Mouse (Mus musculus): Measurements from ENCODE around the gene Cxcl17.
"Not testable (repeated sequence)": the region's sequence is repeated elsewhere in the genome, so short reads cannot be mapped to it uniquely, and the experiment has no call there.

Gene Cxcl17

GRCm38 (mm10) chr7:25412833-25413441, at the start of gene Cxcl17:
TSS of gene Cxcl17 (minus strand) at chr7:25412886.
- DNase-seq, result no peak

- DNase-seq, result not testable (repeated sequence)
Measured at GRCm38 (mm10) chr7:25462033-25462337, 49.3 kb upstream of the Cxcl17 start.

GRCm38 (mm10) chr7:25461336-25462032, 48.8 kb upstream of the Cxcl17 start:
- peak; percentile 73 for DNase-seq

GRCm38 (mm10) chr7:25452103-25452502, 39.4 kb upstream of the Cxcl17 start:
- DNase-seq, result no peak

GRCm38 (mm10) chr7:25449913-25450890, 37.5 kb upstream of the Cxcl17 start:
- no peak for DNase-seq

DNA sequence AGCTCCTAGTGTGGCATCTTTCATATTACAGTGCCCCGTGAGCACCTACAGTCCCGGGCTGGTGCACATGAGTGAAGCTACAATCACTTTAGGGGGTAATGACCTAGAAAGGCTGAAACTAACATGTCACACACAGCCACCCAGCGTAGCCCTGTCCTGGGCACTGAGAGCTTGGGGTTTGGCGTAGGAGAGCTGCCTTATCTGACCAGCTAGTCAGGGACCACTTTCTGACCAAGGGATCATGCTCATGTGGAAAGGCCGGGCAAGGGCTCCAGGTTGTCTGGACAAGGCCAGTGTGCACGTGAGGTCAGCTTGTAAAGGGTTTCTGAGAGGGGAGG, 28.1 kb upstream of the Cxcl17 start:
- no peak for DNase-seq

DNA sequence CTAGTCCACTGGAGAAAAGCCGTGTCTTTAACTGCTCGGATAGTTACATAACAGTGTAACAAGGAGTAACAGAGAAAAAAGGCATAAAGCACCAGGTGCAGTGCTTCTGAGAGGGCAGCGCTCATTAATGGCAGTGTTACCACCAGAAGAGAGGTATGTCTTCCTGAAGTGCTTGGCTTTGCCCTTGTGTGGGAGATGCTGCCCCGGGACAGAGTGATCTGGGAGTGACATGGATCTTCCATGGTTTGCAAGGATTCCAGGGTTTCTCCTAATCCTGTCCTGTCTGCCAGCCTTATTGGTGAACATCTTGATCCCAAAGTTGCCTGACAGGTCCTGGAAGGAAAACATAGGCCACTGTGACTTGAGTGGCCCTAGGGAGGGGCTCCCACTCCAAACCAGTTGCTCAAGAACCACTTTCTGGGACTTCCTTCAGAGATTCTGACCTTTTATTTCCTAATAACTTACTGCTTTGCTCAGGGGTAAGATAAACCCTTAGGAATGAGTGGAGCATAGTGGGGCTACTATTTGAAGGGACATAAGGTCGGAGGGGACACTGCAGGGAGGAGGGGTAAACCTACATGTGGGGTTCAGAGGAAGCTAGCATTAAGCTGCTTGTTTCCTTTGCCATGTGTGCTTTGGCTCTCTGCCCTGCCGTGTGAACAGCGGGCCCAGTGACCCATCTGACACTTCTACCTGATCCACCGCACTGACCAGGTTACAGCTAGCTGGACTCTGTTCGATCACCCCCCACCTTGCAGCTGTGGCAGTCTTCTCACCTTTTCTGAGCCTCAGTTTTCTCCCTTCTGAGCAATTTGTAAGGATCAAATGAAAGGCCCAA, 27.5 kb upstream of the Cxcl17 start:
- DNase-seq, result no peak

GRCm38 (mm10) chr7:25439124-25439822, 26.6 kb upstream of the Cxcl17 start:
- DNase-seq, result no peak

- DNase-seq, result no peak
Measured at GRCm38 (mm10) chr7:25436704-25437103, 24.0 kb upstream of the Cxcl17 start.

DNA sequence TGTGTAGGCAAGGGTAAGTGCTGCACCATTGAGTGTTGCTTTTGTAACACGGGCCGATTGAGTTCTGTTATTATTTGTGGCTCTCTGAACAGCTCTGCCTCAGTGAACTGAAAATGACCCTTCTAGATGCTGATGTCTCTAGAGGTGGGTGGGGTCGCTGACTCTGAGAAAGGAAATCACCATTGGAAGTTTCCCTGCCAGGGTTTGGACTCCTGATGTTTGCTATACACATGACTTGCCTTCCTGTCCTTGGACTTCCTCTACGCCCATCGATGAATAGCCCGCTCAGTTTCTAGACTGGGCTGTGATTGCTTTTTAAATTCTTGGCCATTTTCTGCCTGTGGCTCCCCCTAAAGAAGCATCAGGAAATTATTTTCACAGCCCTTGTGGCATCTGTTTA, 23.5 kb upstream of the Cxcl17 start:
- DNase-seq, result no peak

GRCm38 (mm10) chr7:25435546-25435851, 22.8 kb upstream of the Cxcl17 start:
- DNase-seq, result no peak

DNA sequence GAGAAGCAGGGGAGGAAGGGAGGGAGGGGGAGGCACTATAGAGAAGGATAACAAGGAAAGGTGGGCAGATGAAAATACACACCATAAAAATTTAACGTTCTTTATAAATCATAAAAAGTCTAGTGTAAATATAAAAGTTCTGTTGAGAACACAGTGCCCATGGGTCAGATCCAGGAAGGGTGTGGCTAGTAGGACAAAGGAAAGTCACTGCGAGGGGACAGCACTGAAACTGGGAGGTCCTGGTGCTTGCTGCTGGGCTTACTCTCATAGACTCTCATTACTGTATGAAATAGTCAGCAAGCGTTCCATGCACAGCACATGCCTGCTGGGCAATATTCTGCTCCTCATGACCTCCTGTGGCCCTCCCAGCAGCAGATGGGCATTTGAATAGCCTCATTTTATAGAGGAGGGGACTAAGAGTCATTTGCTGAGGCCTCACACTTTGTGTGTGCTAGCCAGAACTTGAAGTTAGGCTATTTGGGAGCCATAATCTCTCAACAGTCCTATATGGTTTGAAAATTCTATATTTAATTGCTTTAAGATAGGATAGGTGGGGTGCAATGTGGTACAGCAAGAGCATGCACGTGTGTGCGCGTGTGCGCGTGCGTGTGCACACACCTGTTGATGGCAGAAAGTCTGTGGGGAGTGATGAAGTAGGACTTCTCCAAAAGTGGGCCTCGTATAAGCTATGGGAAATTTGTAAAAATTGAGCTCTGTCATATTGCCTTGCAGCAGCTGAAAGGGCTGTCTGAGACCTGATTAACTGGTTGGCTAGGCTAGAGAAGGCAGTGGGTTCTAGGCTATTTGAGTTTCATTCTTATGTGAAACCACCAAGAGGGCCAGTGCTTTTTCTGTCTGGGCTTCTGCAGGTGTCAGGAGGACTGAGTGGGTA, 22.2 kb upstream of the Cxcl17 start:
- no peak for DNase-seq

GRCm38 (mm10) chr7:25433781-25434560, 21.3 kb upstream of the Cxcl17 start:
- no peak for DNase-seq

DNA sequence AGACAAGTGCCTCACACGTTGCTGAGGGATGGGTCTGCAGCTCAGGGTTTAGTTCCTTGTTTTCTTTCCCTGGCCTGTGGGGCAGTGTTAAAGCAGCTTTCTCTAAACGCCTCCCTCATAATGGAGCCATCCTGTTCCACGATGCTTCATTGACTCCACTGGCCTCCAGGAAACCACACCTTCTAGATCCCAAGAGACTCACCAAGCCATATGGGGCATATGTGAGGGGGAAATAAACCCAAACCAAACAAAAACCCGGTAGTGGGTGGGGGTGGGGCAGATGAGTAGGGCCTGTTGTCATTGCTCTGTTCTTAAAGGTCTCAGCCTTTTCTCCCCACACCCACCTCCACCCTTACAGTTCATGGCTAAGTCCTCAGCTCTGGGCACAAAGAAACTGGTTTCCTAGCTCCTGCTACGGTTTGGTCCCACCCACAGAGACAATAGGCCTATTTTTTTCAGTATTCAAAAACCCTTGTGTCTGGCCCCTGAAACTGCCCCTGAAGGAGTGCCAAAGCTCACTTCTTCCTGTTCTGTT, 20.4 kb upstream of the Cxcl17 start:
- peak; percentile 26 for DNase-seq

GRCm38 (mm10) chr7:25432381-25432780, 19.7 kb upstream of the Cxcl17 start:
- DNase-seq, result no peak

DNA sequence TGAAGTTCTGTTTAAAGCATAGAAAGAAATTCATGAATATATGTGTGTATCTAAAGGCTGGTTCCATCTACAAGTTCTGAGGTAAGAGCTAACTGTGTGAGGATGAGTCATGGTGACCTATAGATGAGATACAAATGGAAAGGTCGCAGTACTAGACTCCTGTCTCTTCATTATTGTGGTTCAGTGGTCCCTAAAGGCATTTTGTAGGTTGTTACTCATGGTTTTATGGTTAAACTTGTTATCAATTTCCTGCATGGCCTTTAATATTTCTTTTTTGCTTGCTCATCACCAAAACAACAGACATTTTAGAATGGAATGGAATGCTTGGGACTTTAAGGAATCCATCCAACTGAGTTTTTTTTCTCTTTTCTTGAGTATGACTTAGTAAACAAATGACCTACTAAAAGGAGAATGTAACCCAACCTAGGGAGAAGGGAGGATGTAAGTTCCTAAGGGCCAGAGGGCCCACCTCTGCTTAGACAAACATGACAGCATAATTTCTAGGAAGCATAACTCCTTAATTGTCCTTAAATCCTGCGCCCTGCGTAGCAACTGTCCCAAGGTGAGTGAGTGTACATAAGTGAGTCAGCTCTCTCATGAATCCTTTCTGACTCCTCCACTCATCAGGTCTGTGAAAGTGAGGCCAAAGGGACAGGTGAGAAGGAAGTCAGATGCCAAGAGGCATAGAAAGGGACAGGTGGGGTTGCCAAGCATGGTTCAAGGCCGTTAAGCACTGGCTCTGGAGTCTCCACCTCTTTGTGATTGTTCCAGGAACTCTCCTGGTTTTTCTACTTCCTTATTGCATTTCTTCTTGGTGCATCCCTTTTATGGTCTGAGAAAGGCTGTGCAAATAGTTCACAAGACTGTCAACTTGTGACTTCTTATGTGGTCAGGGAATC, 17.4 kb upstream of the Cxcl17 start:
- DNase-seq, result no peak

- DNase-seq, result no peak
Measured at GRCm38 (mm10) chr7:25428321-25428720, 15.6 kb upstream of the Cxcl17 start.

- DNase-seq, result no peak
Measured at GRCm38 (mm10) chr7:25427144-25427543, 14.5 kb upstream of the Cxcl17 start.

DNA sequence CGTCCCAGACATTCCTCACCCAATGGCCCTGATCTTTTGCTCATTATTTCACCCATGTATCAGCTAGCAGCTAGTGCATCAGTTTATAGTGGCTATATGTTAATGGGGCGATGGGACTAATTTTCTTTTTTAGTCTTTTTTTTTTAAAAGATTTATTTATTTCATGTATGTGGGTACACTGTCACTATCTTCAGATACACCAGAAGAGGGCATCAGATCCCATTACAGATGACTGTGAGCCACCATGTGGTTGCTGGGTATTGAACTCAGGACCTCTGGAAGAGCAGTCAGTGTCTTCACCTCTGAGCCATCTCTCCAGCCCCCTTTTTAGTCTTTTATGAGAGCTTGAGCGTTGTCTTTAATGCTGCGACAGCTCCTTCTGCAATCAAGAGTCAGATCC, 13.7 kb upstream of the Cxcl17 start:
- DNase-seq, result not testable (repeated sequence)
